Mouse (Mus musculus): Measurements from ENCODE around the gene Rab19.

DNA sequence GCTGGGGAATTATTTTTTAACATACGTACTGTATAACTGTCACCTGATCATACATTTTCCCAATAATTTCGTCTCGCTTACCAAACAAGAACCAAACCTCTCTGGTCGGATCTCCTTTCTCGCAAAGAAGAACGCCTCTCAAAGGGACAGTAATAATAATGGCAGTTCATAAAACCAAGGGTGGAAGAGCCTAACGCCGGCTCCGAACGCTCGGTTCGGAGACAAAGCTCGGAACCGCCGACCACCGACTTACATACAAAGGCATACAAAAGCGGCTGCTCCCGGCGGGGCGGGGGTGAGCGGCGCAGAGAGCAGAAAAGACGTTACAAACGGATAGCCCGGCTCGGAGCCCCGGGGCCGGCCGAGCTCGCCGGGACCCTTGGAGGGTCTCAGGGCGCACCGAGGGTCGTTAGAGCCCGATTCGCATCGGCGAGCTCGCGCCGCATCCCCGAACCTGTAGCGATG lies 38.4 kb downstream of the Rab19 start:
- TF ChIP-seq EP300 (IDR thresholded peaks at IDR 0.05), result no peak
- TF ChIP-seq CTCF (IDR thresholded peaks at IDR 0.05), result no peak
